Mouse (Mus musculus) liver, embryonic 16.5 days (tissue): ENCODE data around the gene Trcg1. TPM values are rescaled to one million over a fixed set of nuclear protein-coding genes. Genes with fewer than 3 reads are reported as not detected.
A peak's percentile ranks its signal among the peaks of the same experiment; 100 is the strongest.

ENCODE experiments used
- ATAC-seq: fragments of 200-750 bp; cut with Nextera tagmentation; 2 replicates; pipeline ENCODE4 v1.8.0; 2017; ENCODE audit warnings: low read depth, mild to moderate bottlenecking, moderate number of reproducible peaks, moderate library complexity
- H3K27ac ChIP-seq: fragments of 300-500 bp; sonication (generic); 2 replicates; pipeline ENCODE4 v1.5.1; 2014; ENCODE audit warnings: mild to moderate bottlenecking, low read length
- H3K27me3 ChIP-seq: fragments of 300-500 bp; sonication (generic); 2 replicates; pipeline ENCODE4 v1.6.1; 2014; ENCODE audit warnings: low read depth, low read length, mixed read lengths; ENCODE audit not compliant: control insufficient read depth, insufficient read depth
- H3K36me3 ChIP-seq: fragments of 300-500 bp; sonication (generic); 2 replicates; pipeline ENCODE4 v1.6.1; 2014; ENCODE audit warnings: mild to moderate bottlenecking; ENCODE audit not compliant: control insufficient read depth, insufficient read depth
- H3K4me1 ChIP-seq: fragments of 300-500 bp; sonication (generic); 2 replicates; pipeline ENCODE4 v1.6.1; 2014; ENCODE audit warnings: low read depth, low read length, mixed read lengths; ENCODE audit not compliant: control insufficient read depth
- H3K4me2 ChIP-seq: fragments of 300-500 bp; sonication (generic); 2 replicates; pipeline ENCODE4 v1.6.1; 2014; ENCODE audit warnings: low read depth, low read length, mixed read lengths
- H3K4me3 ChIP-seq: fragments of 300-500 bp; sonication (generic); 2 replicates; pipeline ENCODE4 v1.5.1; 2014; ENCODE audit warnings: low read depth, mild to moderate bottlenecking, low read length
- H3K9ac ChIP-seq: fragments of 300-500 bp; sonication (generic); 2 replicates; pipeline ENCODE4 v1.6.1; 2014; ENCODE audit warnings: low read depth, low read length
- H3K9me3 ChIP-seq: fragments of 300-500 bp; sonication (generic); replicated peaks from 2 replicates; pipeline ENCODE4 v1.6.1; 2016; ENCODE audit warnings: low read length; ENCODE audit not compliant: control insufficient read depth
- WGBS: fragments of 180-500 bp; shearing (Covaris S2); extraction: QIAGEN DNeasy Blood & Tissue Kit; methylation state at CpG from one replicate; pipeline ENCODE4 v1.1.7; 2014; ENCODE audit not compliant: insufficient replicate concordance; 5-methylcytosine and 5-hydroxymethylcytosine counted together
- polyA plus RNA-seq: library from polyadenylated mRNA; unstranded; fragments of >200 nt; fragmentation: Nextera tagmentation; extraction: Ambion mirVana; gene quantifications from 2 replicates; pipeline ENCODE4 v1.2.1, GENCODE M21; 2015

The Trcg1 gene
- polyA plus RNA-seq, 1 experiment from 2014 or later = not detected

GRCm38 (mm10) chr9:57294905-57295304 is 58.5 kb downstream of the Trcg1 start:
- 59% methylated on average over 3 of the region's 3 CpGs for WGBS
- Histone ChIP-seq H3K27ac (peak overlapping the region; percentile 36; the same call in 1 of the 2 replicates), H3K27me3 (no peaks in the 10 kb centered on the region), H3K36me3 (no peaks in the 10 kb centered on the region), H3K4me1 (peaks cover 30% of the 10 kb centered on the region), H3K9ac (no peak overlapping the region), H3K4me3 (no peak overlapping the region), H3K9me3 (no peaks in the 10 kb centered on the region), H3K4me2 (no peak overlapping the region)
- no peak for ATAC-seq

- peak; percentile 2; the same call in 1 of the 2 replicates for ATAC-seq
- WGBS = 39% methylated on average over 3 of the region's 3 CpGs
- no peak overlapping the region for H3K4me2 ChIP-seq
- H3K27ac ChIP-seq = peak overlapping the region; percentile 54
- H3K9me3 ChIP-seq = no peaks in the 10 kb centered on the region
- H3K36me3 ChIP-seq = no peaks in the 10 kb centered on the region
- no peaks in the 10 kb centered on the region for H3K27me3 ChIP-seq
- H3K4me1 ChIP-seq = peaks cover 38% of the 10 kb centered on the region
- no peak overlapping the region for H3K9ac ChIP-seq
- H3K4me3 ChIP-seq = no peak overlapping the region
Observed at GRCm38 (mm10) chr9:57295666-57296065, 59.3 kb downstream of the Trcg1 start.

GRCm38 (mm10) chr9:57296277-57296676 is 59.9 kb downstream of the Trcg1 start:
- H3K9me3 ChIP-seq = no peaks in the 10 kb centered on the region
- no peaks in the 10 kb centered on the region for H3K36me3 ChIP-seq
- 59% methylated on average over 8 of the region's 8 CpGs for WGBS
- no peak overlapping the region for H3K4me2 ChIP-seq
- H3K27me3 ChIP-seq = no peaks in the 10 kb centered on the region
- peak overlapping the region; percentile 54 for H3K27ac ChIP-seq
- no peak for ATAC-seq
- no peak overlapping the region for H3K4me3 ChIP-seq
- H3K9ac ChIP-seq = no peak overlapping the region
- peaks cover 44% of the 10 kb centered on the region for H3K4me1 ChIP-seq

DNA sequence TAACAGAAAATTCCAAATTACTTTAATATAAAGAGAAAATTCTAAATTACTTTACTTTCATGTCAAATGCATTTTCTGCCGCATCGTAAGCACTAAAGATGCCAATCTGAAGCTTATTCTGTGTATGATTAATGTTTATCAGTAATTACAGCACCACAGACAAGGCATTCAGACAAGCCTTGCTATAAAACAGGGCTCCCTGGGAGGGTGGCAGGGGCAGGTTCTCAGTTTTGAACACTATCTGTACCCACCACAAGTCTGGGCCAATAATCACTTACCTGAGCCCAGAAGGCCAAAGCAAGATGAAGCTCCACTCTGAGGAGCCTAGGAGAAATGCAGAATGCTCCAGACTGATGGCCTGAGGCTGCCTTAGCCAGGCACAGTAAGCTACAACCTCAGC is 61.6 kb downstream of the Trcg1 start:
- Histone ChIP-seq H3K4me3 (peak overlapping the region; percentile 53), H3K9me3 (no peaks in the 10 kb centered on the region), H3K36me3 (no peaks in the 10 kb centered on the region), H3K4me1 (peaks cover 57% of the 10 kb centered on the region), H3K27ac (peak overlapping the region; percentile 97), H3K9ac (peak overlapping the region; percentile 72), H3K27me3 (no peaks in the 10 kb centered on the region), H3K4me2 (peak overlapping the region; percentile 71)
- 49% methylated on average over 2 of the region's 2 CpGs for WGBS
- ATAC-seq = no peak

Other genes starting within 250 kb of the Trcg1 start
- 2.7 and 3.1 TPM in 2 replicates for gene Ptpn9, start 241.6 kb upstream of the Trcg1 start, polyA plus RNA-seq
- gene Sin3a, start 164.5 kb upstream of the Trcg1 start, polyA plus RNA-seq = 13.4 and 14.5 TPM in 2 replicates
- gene Man2c1, start 105.9 kb upstream of the Trcg1 start, polyA plus RNA-seq = 18.6 and 21.2 TPM in 2 replicates
- 1.9 and 2.3 TPM in 2 replicates for gene Neil1, start 88.3 kb upstream of the Trcg1 start, polyA plus RNA-seq
- gene Commd4, start 78.2 kb upstream of the Trcg1 start, polyA plus RNA-seq = 43.8 and 50.3 TPM in 2 replicates
- 14.1 and 16.9 TPM in 2 replicates for gene 1700017B05Rik, start 26.1 kb downstream of the Trcg1 start, polyA plus RNA-seq
- gene Ppcdc, start 203.6 kb downstream of the Trcg1 start, polyA plus RNA-seq = 9.0 and 10.4 TPM in 2 replicates
- 7.8 and 7.9 TPM in 2 replicates for gene Scamp5, start 231.5 kb downstream of the Trcg1 start, polyA plus RNA-seq